Mouse (Mus musculus): Measurements from ENCODE around the gene Rcc1. TPM values are rescaled to one million over a fixed set of nuclear protein-coding genes. Genes with fewer than 3 reads are reported as not detected.

Gene Rcc1
- total and polyA plus RNA-seq, 2 experiments from 2014 or later = 18.6 to 20.6 TPM

GRCm38 (mm10) chr4:132350123-132350740 lies 3.2 kb downstream of the Rcc1 start:
- no peak for TF ChIP-seq CTCF (IDR thresholded peaks at IDR 0.05; ENCODE audit: low read depth)
- TF ChIP-seq EP300 (IDR thresholded peaks at IDR 0.05; ENCODE audit: low read depth) = no peak
- H3K4me2 ChIP-seq (ENCODE audit: low read depth, low read length) = no peak overlapping the region
- peaks cover 21% of the 10 kb centered on the region for H3K36me3 ChIP-seq (replicated peaks; ENCODE audit: control insufficient read depth, insufficient read depth, low read length)
- ATAC-seq (ENCODE audit: insufficient read depth, low read depth) = no peak
- H3K9ac ChIP-seq (replicated peaks; ENCODE audit: low read depth, low read length) = no peak overlapping the region
- no peak overlapping the region for H3K4me3 ChIP-seq (ENCODE audit: low read depth, low read length)
- no peak for DNase-seq (ENCODE audit: low spot score)
- no peak overlapping the region for H3K27ac ChIP-seq (ENCODE audit: low read depth)
- H3K9me3 ChIP-seq (replicated peaks; ENCODE audit: control insufficient read depth, low read length) = no peaks in the 10 kb centered on the region
- H3K4me1 ChIP-seq (ENCODE audit: control insufficient read depth, insufficient read depth) = peaks cover 10% of the 10 kb centered on the region; the same call in 1 of the 2 replicates
- WGBS = 77% methylated on average over 2 of the region's 2 CpGs
- no peaks in the 10 kb centered on the region for H3K27me3 ChIP-seq (ENCODE audit: control insufficient read depth, insufficient read depth, low read length)

DNA sequence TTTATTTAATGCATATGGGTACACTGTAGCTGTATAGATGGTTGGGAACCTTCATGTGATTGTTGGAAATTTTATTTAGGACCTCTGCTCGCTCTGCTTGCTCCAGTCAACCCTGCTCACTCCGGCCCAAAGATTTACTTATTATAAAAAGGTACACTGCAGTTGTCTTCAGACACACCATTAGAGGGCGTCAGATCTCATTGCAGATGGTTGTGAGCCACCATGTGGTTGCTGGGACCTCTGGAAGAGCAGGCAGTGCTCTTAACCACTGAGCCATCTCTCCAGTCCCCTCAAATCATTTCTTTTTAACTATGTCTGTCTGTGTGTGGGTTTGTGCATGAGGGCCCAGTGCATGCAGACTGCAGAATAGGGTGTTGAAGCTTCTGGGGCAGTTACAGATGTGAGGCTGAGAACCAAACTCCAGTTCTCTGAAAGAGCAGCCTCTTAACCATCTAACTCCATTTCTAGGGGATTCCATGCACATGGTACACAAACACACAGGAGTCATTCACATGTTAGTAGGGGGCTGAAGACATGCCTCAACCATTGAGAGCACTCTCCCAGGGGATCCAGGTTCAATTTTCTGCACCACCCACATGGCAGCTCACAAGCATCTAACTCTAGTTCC lies 3.8 kb downstream of the Rcc1 start:
- 70% methylated on average over 3 of the region's 3 CpGs for WGBS
- no peak for ATAC-seq (ENCODE audit: insufficient read depth, low read depth)
- DNase-seq (ENCODE audit: low spot score) = no peak

DNA sequence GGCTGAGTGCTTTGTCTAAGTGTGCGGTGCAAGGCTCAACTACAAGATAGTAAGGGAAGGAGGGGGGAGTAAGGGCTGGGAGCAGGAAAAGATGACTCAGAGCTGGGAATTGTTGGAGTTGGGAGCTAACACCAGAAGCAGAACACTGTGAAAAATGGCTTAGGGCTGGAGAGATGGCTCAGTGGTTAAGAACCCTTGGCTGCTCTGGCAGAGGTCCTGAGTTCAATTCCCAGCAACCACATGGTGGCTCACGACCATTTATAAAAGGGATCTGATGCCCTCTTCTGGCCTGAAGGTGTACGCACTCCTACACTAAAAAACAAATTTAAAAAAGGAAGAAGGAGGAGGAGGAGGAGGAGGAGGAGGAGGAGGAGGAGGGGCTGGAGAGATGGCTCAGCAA lies 6.7 kb downstream of the Rcc1 start:
- Histone ChIP-seq H3K9me3 (replicated peaks; ENCODE audit: control insufficient read depth, low read length) (no peaks in the 10 kb centered on the region), H3K36me3 (replicated peaks; ENCODE audit: control insufficient read depth, insufficient read depth, low read length) (peaks cover 21% of the 10 kb centered on the region), H3K27me3 (ENCODE audit: control insufficient read depth, insufficient read depth, low read length) (no peaks in the 10 kb centered on the region), H3K4me1 (ENCODE audit: control insufficient read depth, insufficient read depth) (peaks cover 14% of the 10 kb centered on the region), H3K4me3 (ENCODE audit: low read depth, low read length) (no peak overlapping the region), H3K4me2 (ENCODE audit: low read depth, low read length) (no peak overlapping the region), H3K9ac (replicated peaks; ENCODE audit: low read depth, low read length) (no peak overlapping the region), H3K27ac (ENCODE audit: low read depth) (no peak overlapping the region)
- no peak for TF ChIP-seq CTCF (IDR thresholded peaks at IDR 0.05; ENCODE audit: low read depth)
- TF ChIP-seq EP300 (IDR thresholded peaks at IDR 0.05; ENCODE audit: low read depth) = no peak
- DNase-seq (ENCODE audit: low spot score) (no peak), ATAC-seq (ENCODE audit: insufficient read depth, low read depth) (no peak)
- WGBS = 36% methylated on average over 3 of the region's 3 CpGs

More for the DNA sequence above, 3.8 kb downstream of the Rcc1 start:
- Histone ChIP-seq H3K4me3 (ENCODE audit: low read depth, low read length) (no peak overlapping the region), H3K27ac (ENCODE audit: low read depth) (no peak overlapping the region), H3K4me1 (ENCODE audit: control insufficient read depth, insufficient read depth) (peaks cover 13% of the 10 kb centered on the region), H3K9me3 (replicated peaks; ENCODE audit: control insufficient read depth, low read length) (no peaks in the 10 kb centered on the region), H3K36me3 (replicated peaks; ENCODE audit: control insufficient read depth, insufficient read depth, low read length) (peaks cover 21% of the 10 kb centered on the region), H3K9ac (replicated peaks; ENCODE audit: low read depth, low read length) (no peak overlapping the region), H3K27me3 (ENCODE audit: control insufficient read depth, insufficient read depth, low read length) (no peaks in the 10 kb centered on the region), H3K4me2 (ENCODE audit: low read depth, low read length) (no peak overlapping the region)
- no peak for TF ChIP-seq EP300 (IDR thresholded peaks at IDR 0.05; ENCODE audit: low read depth)
- 0 out of 2 replicates have a peak, but pooled peaks have one; percentile 8 for TF ChIP-seq CTCF (IDR thresholded peaks at IDR 0.05; ENCODE audit: low read depth)

- Histone ChIP-seq H3K27ac (ENCODE audit: low read depth) (no peak overlapping the region), H3K27me3 (ENCODE audit: control insufficient read depth, insufficient read depth, low read length) (no peaks in the 10 kb centered on the region), H3K4me2 (ENCODE audit: low read depth, low read length) (no peak overlapping the region), H3K9me3 (replicated peaks; ENCODE audit: control insufficient read depth, low read length) (no peaks in the 10 kb centered on the region), H3K36me3 (replicated peaks; ENCODE audit: control insufficient read depth, insufficient read depth, low read length) (peaks cover 17% of the 10 kb centered on the region), H3K4me3 (ENCODE audit: low read depth, low read length) (no peak overlapping the region), H3K4me1 (ENCODE audit: control insufficient read depth, insufficient read depth) (peaks cover 13% of the 10 kb centered on the region), H3K9ac (replicated peaks; ENCODE audit: low read depth, low read length) (no peak overlapping the region)
- 66% methylated on average over 4 of the region's 4 CpGs for WGBS
- TF ChIP-seq CTCF (IDR thresholded peaks at IDR 0.05; ENCODE audit: low read depth) = no peak
- TF ChIP-seq EP300 (IDR thresholded peaks at IDR 0.05; ENCODE audit: low read depth) = no peak
- ATAC-seq (ENCODE audit: insufficient read depth, low read depth) (no peak), DNase-seq (ENCODE audit: low spot score) (no peak)
These were observed 7.1 kb downstream of the Rcc1 start for GRCm38 (mm10) chr4:132346261-132346660.

DNA sequence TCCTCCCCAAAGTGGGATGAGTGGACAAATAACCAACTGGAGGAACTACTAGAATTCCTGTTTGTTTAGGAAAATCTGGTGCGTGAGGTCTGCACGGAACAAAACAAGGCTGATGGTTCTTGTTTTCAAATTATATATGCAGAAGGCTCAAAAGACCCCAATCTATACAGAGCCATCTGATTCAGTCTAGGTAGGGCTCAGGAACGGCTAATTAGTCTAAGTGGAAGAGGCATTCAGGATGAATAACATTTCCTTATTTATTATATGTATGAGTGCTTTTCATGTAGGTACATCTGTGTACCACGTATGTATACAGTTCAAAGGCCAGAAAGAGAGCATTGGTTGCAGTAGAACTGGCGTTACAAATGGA lies 7.6 kb downstream of the Rcc1 start:
- 0 out of 2 replicates have a peak overlapping the region, but pooled peaks have one; percentile 89 for H3K4me2 ChIP-seq (ENCODE audit: low read depth, low read length)

More for the DNA sequence above, 7.6 kb downstream of the Rcc1 start:
- H3K9me3 ChIP-seq (replicated peaks; ENCODE audit: control insufficient read depth, low read length) = no peaks in the 10 kb centered on the region
- peak overlapping the region; percentile 75 for H3K4me3 ChIP-seq (ENCODE audit: low read depth, low read length)
- ATAC-seq (ENCODE audit: insufficient read depth, low read depth) = no peak
- WGBS = 44% methylated on average over 5 of the region's 5 CpGs
- no peak overlapping the region for H3K9ac ChIP-seq (replicated peaks; ENCODE audit: low read depth, low read length)
- peaks cover 13% of the 10 kb centered on the region for H3K4me1 ChIP-seq (ENCODE audit: control insufficient read depth, insufficient read depth)
- TF ChIP-seq EP300 (IDR thresholded peaks at IDR 0.05; ENCODE audit: low read depth) (no peak), CTCF (IDR thresholded peaks at IDR 0.05; ENCODE audit: low read depth) (no peak)
- H3K36me3 ChIP-seq (replicated peaks; ENCODE audit: control insufficient read depth, insufficient read depth, low read length) = peaks cover 13% of the 10 kb centered on the region
- H3K27ac ChIP-seq (ENCODE audit: low read depth) = no peak overlapping the region
- no peaks in the 10 kb centered on the region for H3K27me3 ChIP-seq (ENCODE audit: control insufficient read depth, insufficient read depth, low read length)
- DNase-seq (ENCODE audit: low spot score) = no peak

Data from heart, postnatal 0 days (tissue).